Mouse (Mus musculus): Measurements from ENCODE around the gene Zfp933. TPM values are rescaled to one million over a fixed set of nuclear protein-coding genes. Genes with fewer than 3 reads are reported as not detected.
"Not testable (repeated sequence)": the region's sequence is repeated elsewhere in the genome, so short reads cannot be mapped to it uniquely, and the experiment has no call there.

Gene Zfp933
- polyA plus RNA-seq, 1 experiment from 2014 or later: 3.9 TPM

DNA sequence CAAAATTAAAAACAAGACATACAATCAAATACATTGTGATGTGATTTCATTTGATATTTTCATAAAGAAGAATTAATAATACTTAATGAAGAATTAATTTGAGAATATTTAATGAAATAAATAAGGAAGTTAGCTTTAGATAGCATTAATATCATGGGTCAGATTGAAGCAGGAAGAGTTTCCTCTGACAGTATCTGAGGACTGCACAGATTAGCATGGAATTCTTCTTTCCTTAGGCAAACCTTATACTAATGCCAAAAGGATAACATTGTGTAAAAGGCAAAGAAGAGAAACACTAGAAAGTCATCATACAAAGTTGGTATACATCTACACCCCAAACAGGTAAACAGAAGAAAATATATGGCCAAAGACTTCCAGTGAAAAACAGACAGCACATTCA, 56.4 kb downstream of the Zfp933 start:
- H3K27ac ChIP-seq (replicated peaks in 1 of 2; ENCODE audit: control insufficient read depth in 1 of 2, insufficient read depth in 1 of 2, low read depth in 2 of 2, low read length in 2 of 2); H3K4me2 ChIP-seq (ENCODE audit: low read length); H3K4me1 ChIP-seq (ENCODE audit: control insufficient read depth in 2 of 2, insufficient read depth in 2 of 2, low read length in 2 of 2); H3K4me3 ChIP-seq (ENCODE audit: control insufficient read depth in 1 of 2, insufficient read depth in 1 of 2, low read depth in 1 of 2, low read length in 2 of 2); H3K27me3 ChIP-seq (ENCODE audit: control insufficient read depth, insufficient read depth, low read length); H3K9ac ChIP-seq (ENCODE audit: low read length): not testable (repeated sequence)
- Histone ChIP-seq H3K9me3 (ENCODE audit: control insufficient read depth, low read length) (peaks cover 23% of the 10 kb centered on the region), H3K36me3 (ENCODE audit: control insufficient read depth, insufficient read depth, low read length) (peaks cover 14% of the 10 kb centered on the region; the same call in 1 of the 2 replicates)
- ATAC-seq (ENCODE audit: insufficient number of reproducible peaks, insufficient read depth, low FRiP score, low read depth): 0 out of 2 replicates have a peak, but pooled peaks have one; percentile 51

Other genes starting within 250 kb of the Zfp933 start
- gene Zfp979, start 205.9 kb downstream of the Zfp933 start, polyA plus RNA-seq (2014; fragmentation: Nextera tagmentation; extraction: Ambion mirVana): 3.5 and 4.1 TPM in 2 replicates
- gene Zfp534, start 145.8 kb downstream of the Zfp933 start, polyA plus RNA-seq (2014; fragmentation: Nextera tagmentation; extraction: Ambion mirVana): not detected in 2 replicates
- gene Zfp984, start 38.6 kb downstream of the Zfp933 start, polyA plus RNA-seq (2014; fragmentation: Nextera tagmentation; extraction: Ambion mirVana): 10.2 and 10.3 TPM in 2 replicates
- gene Miip, start 20.4 kb upstream of the Zfp933 start, polyA plus RNA-seq (2014; fragmentation: Nextera tagmentation; extraction: Ambion mirVana): 18.9 and 23.0 TPM in 2 replicates
- 8.8 and 9.2 TPM in 2 replicates for gene Fv1, start 20.6 kb upstream of the Zfp933 start, polyA plus RNA-seq (2014; fragmentation: Nextera tagmentation; extraction: Ambion mirVana)
- 107 and 117 TPM in 2 replicates for gene Mfn2, start 56.3 kb upstream of the Zfp933 start, polyA plus RNA-seq (2014; fragmentation: Nextera tagmentation; extraction: Ambion mirVana)
- gene Plod1, start 88.4 kb upstream of the Zfp933 start, polyA plus RNA-seq (2014; fragmentation: Nextera tagmentation; extraction: Ambion mirVana): 50.1 and 50.7 TPM in 2 replicates
- 19.3 and 22.1 TPM in 2 replicates for gene 2510039O18Rik, start 92.5 kb upstream of the Zfp933 start, polyA plus RNA-seq (2014; fragmentation: Nextera tagmentation; extraction: Ambion mirVana)
- 180 and 234 TPM in 2 replicates for gene Nppb, start 137.4 kb upstream of the Zfp933 start, polyA plus RNA-seq (2014; fragmentation: Nextera tagmentation; extraction: Ambion mirVana)
- 7,026 and 7,623 TPM in 2 replicates for gene Nppa, start 152.4 kb upstream of the Zfp933 start, polyA plus RNA-seq (2014; fragmentation: Nextera tagmentation; extraction: Ambion mirVana)
- 5.4 and 6.1 TPM in 2 replicates for gene Clcn6, start 190.5 kb upstream of the Zfp933 start, polyA plus RNA-seq (2014; fragmentation: Nextera tagmentation; extraction: Ambion mirVana)
- gene Mthfr, start 190.7 kb upstream of the Zfp933 start, polyA plus RNA-seq (2014; fragmentation: Nextera tagmentation; extraction: Ambion mirVana): 8.7 and 9.7 TPM in 2 replicates
- gene Agtrap, start 239.7 kb upstream of the Zfp933 start, polyA plus RNA-seq (2014; fragmentation: Nextera tagmentation; extraction: Ambion mirVana): 19.5 and 20.0 TPM in 2 replicates